Mouse (Mus musculus): ENCODE results near the gene Gm49661. TPM values are rescaled to one million over a fixed set of nuclear protein-coding genes. Genes with fewer than 3 reads are reported as not detected.

The Gm49661 gene
- 6.1 TPM for polyA plus RNA-seq (2014; fragmentation: Illumina TruSeq; extraction: RNeasy Lipid Tissue Mini Kit (QIAGEN cat#74804); ENCODE audit: low read depth, low replicate concordance)

DNA sequence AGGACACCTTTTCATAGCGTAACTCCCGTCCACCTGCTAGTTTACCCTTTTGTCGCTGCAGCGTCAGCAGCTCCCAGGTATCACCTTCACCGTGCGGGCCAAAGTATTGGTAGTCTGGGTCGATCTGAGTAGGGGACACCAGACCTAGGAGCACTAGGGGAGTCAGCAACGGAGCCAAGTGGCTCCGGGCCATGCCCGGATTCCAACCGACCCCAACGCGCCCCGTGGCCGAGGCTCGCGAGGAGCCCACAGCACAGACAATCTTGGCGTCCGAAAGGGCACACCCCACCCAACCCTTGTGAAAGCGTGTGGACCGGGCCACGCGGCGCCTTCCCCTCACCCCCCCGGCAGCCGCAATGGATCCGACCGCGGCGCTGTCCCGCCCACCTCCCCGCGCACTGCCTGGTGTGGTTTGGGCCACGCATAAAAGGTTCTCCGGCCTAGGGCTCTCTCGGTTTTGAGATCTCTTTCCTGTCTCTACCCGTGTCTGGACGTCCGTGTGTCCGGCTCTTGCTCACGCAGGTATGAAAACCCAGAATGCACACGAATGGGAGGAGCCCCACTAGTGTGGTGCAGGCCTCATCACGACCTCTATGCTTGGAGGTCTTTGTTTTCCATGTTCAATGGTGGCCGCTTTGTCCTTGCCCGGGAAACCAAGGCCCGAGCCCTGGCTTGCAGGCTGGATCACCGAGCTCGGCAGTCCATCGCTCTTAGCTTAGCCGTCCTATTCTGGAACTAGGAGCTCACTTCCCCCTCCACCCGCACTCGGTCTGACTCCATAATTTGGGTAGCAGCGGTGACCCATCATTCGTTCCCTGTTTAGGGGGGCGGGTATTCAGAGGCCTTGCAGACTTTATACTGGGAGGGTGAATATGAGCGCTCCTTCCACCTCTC is at the start of gene Gm49661, which contains the start of the genes Prdx2 and Rnaseh2a:
Gm49661 (minus strand) TSS at position 193 of the 894 bp plus-strand sequence.
Prdx2 (plus strand) TSS at position 347 of the 894 bp plus-strand sequence.
Rnaseh2a (minus strand) TSS at position 527 of the 894 bp plus-strand sequence.

DNA sequence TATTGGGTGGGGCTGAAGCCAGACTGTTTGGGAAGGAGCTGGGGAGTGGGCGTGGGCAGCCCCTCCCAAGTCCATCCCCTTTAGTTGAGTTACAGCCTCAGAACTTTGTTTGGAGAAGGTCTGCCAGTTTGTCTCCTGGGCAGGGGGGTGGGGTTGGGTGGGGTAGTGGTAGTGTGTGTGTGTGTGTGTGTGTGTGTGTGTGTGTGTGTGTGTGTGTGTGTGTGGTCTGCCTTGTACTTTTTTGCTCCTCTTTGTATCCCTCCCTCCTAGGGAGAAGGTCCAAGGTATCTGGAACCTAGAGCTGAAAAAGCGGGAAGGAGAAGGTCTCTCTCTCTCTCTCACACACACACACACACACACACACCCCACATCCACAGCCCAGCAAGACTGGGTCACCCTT is 45.2 kb upstream of the Gm49661 start, which contains the start of gene Best2:
Best2 (minus strand) TSS at position 101 of the 400 bp plus-strand sequence.

DNA sequence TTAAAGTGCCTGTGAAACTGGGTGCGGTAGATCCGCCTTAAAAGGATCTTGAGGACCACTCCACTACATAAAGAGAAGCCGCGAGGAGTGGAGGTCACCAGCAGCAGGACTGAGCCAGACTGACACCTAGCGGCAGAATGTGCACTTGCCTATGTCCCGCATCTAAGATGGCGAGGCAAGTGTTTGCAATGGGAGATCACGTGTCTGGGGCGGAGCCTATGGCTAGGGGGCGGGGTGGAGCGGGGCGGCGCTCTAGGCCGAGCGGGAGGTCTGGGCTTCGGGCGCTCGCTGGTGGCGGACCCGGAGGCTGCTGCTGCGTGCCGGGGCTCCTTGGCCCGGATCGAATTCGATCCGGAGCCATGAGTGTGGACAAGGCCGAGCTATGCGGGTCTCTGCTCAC is 21.1 kb upstream of the Gm49661 start, which contains the start of gene Hook2:
Hook2 (plus strand) TSS at position 255 of the 400 bp plus-strand sequence.

DNA sequence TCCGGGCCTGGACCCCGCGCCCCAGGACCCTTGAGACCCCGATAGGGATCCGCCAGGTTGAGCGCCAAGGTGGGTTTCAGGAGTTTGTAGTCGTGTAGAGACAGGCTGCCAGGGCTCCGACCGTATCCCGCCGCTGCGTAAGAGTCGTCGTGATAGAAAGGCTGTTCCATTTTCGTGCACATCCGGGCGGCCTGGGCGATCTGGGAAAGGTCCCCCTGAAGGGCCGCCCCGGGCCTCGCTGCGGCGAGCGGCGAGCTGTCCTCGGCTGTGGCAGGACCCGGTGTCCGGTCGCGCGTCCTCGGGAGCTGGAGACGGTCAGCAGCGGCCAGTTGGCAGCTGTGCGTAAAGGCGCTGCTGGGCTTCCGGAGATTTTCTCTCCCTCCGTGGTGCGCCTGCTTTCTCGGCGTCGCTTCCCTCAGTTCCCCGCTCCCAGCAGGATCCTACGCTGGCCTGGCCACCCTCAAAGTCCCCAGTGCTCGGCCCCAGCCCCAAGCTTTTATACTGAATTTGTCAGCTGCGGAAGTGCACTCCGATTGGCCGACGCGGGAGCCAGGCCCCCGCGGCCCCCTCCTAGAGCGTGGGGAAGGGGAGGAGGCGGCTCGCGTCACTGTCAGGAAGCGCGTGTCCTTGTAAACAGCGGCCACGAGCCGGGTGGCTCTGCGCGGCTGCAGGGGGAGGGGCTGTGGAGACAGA is 9.2 kb upstream of the Gm49661 start, which contains the start of gene Junb:
Junb (minus strand) TSS at position 471 of the 693 bp plus-strand sequence.

DNA sequence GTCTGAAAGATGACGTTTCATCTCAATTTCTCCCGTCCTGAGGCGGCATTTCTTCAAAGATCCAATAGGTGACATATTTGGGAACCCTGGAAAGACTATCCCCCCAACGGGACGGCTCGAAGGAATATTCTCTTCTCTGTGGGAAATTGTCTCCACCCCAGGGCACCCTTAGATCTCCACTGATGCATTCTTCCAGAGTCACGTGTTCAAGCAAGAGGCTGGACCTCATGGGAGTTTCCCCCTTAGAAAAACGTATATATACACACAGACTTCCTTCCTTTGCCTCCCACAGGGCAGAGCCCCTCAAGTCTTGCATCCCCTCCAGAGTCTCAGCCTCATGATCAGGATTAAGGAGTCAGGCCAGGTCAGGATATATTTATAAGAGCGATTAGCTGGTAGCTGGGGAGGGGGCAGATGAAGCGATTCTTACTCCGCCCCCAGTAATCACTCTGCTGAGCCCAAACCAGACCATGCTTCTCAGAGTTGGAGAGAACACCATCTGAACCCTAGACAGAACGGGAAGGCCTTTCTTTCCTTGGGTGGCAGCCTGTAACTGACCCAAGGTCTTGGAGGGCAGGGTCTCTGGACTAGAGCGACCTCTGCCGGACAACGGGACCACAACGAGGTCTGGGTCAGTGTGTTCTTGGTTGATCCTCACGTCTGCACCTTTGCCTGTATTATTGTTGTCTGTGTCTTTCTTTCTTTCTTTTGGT is 22.5 kb downstream of the Gm49661 start, which contains the start of gene Rtbdn:
Rtbdn (plus strand) TSS at position 464 of the 713 bp plus-strand sequence.

DNA sequence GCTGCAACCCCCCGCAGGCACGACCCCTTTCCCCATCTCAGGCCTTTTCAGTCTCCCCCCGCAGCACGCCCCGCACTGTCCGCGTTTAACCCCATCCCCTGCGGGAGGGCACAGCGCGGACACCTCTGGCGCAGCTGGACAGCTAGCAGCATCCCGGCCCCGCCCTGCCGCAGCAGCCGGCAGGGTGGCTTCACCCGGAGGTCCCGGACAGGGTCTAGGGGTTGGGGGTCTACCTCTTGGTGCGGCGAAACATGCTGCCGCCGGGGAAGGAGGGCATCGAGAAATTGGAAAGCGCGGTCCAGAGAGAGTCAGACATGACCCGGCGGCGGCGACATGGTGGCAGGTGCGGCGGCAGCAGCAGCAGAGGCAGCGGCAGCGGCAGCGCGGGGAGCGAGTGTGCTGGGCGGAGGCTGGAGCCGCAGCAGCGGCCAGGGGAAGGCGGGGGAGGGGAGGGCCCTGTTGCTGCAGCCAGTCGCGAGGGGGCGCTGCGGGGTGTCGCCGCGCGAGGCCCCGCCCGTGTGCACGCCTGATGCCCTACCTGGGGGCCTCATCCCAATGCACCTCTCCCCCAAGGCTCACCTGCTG is 32.2 kb downstream of the Gm49661 start, which contains the start of gene Mast1:
Mast1 (minus strand) TSS at position 398 of the 585 bp plus-strand sequence.

Other genes with a start within 250 kb of the Gm49661 start
- gene G430095P16Rik, start 246.4 kb downstream of the Gm49661 start, polyA plus RNA-seq (2014; fragmentation: Illumina TruSeq; extraction: RNeasy Lipid Tissue Mini Kit (QIAGEN cat#74804); ENCODE audit: low read depth, low replicate concordance), result 1.8 TPM
- gene Nfix, start 169.1 kb downstream of the Gm49661 start, polyA plus RNA-seq (2014; fragmentation: Illumina TruSeq; extraction: RNeasy Lipid Tissue Mini Kit (QIAGEN cat#74804); ENCODE audit: low read depth, low replicate concordance), result 69.9 TPM
- 6.5 TPM for gene Dand5, start 146.6 kb downstream of the Gm49661 start, polyA plus RNA-seq (2014; fragmentation: Illumina TruSeq; extraction: RNeasy Lipid Tissue Mini Kit (QIAGEN cat#74804); ENCODE audit: low read depth, low replicate concordance)
- 13.5 TPM for gene Gadd45gip1, start 137.9 kb downstream of the Gm49661 start, polyA plus RNA-seq (2014; fragmentation: Illumina TruSeq; extraction: RNeasy Lipid Tissue Mini Kit (QIAGEN cat#74804); ENCODE audit: low read depth, low replicate concordance)
- gene Rad23a, start 128.8 kb downstream of the Gm49661 start, polyA plus RNA-seq (2014; fragmentation: Illumina TruSeq; extraction: RNeasy Lipid Tissue Mini Kit (QIAGEN cat#74804); ENCODE audit: low read depth, low replicate concordance), result 56.6 TPM
- gene Calr, start 122.5 kb downstream of the Gm49661 start, polyA plus RNA-seq (2014; fragmentation: Illumina TruSeq; extraction: RNeasy Lipid Tissue Mini Kit (QIAGEN cat#74804); ENCODE audit: low read depth, low replicate concordance), result 1,480 TPM
- gene Farsa, start 112.4 kb downstream of the Gm49661 start, polyA plus RNA-seq (2014; fragmentation: Illumina TruSeq; extraction: RNeasy Lipid Tissue Mini Kit (QIAGEN cat#74804); ENCODE audit: low read depth, low replicate concordance), result 31.3 TPM
- gene Syce2, start 97.3 kb downstream of the Gm49661 start, polyA plus RNA-seq (2014; fragmentation: Illumina TruSeq; extraction: RNeasy Lipid Tissue Mini Kit (QIAGEN cat#74804); ENCODE audit: low read depth, low replicate concordance), result 21.8 TPM
- gene Gcdh, start 75.5 kb downstream of the Gm49661 start, polyA plus RNA-seq (2014; fragmentation: Illumina TruSeq; extraction: RNeasy Lipid Tissue Mini Kit (QIAGEN cat#74804); ENCODE audit: low read depth, low replicate concordance), result 45.3 TPM
- 0.34 TPM for gene Klf1, start 67.5 kb downstream of the Gm49661 start, polyA plus RNA-seq (2014; fragmentation: Illumina TruSeq; extraction: RNeasy Lipid Tissue Mini Kit (QIAGEN cat#74804); ENCODE audit: low read depth, low replicate concordance)
- gene Dnase2a, start 60.9 kb downstream of the Gm49661 start, polyA plus RNA-seq (2014; fragmentation: Illumina TruSeq; extraction: RNeasy Lipid Tissue Mini Kit (QIAGEN cat#74804); ENCODE audit: low read depth, low replicate concordance), result 46.1 TPM
- gene Mast1, start 32.1 kb downstream of the Gm49661 start, polyA plus RNA-seq (2014; fragmentation: Illumina TruSeq; extraction: RNeasy Lipid Tissue Mini Kit (QIAGEN cat#74804); ENCODE audit: low read depth, low replicate concordance), result 0.45 TPM
- gene Rtbdn, start 22.4 kb downstream of the Gm49661 start, polyA plus RNA-seq (2014; fragmentation: Illumina TruSeq; extraction: RNeasy Lipid Tissue Mini Kit (QIAGEN cat#74804); ENCODE audit: low read depth, low replicate concordance), result not detected
- 210 TPM for gene Prdx2, start 154 bp upstream of the Gm49661 start, polyA plus RNA-seq (2014; fragmentation: Illumina TruSeq; extraction: RNeasy Lipid Tissue Mini Kit (QIAGEN cat#74804); ENCODE audit: low read depth, low replicate concordance)
- gene Rnaseh2a, start 334 bp upstream of the Gm49661 start, polyA plus RNA-seq (2014; fragmentation: Illumina TruSeq; extraction: RNeasy Lipid Tissue Mini Kit (QIAGEN cat#74804); ENCODE audit: low read depth, low replicate concordance), result 64.5 TPM
- 44.8 TPM for gene Junb, start 9.3 kb upstream of the Gm49661 start, polyA plus RNA-seq (2014; fragmentation: Illumina TruSeq; extraction: RNeasy Lipid Tissue Mini Kit (QIAGEN cat#74804); ENCODE audit: low read depth, low replicate concordance)
- 30.4 TPM for gene Hook2, start 21.2 kb upstream of the Gm49661 start, polyA plus RNA-seq (2014; fragmentation: Illumina TruSeq; extraction: RNeasy Lipid Tissue Mini Kit (QIAGEN cat#74804); ENCODE audit: low read depth, low replicate concordance)
- not detected for gene Best2, start 45.1 kb upstream of the Gm49661 start, polyA plus RNA-seq (2014; fragmentation: Illumina TruSeq; extraction: RNeasy Lipid Tissue Mini Kit (QIAGEN cat#74804); ENCODE audit: low read depth, low replicate concordance)
- 81.0 TPM for gene Asna1, start 55.8 kb upstream of the Gm49661 start, polyA plus RNA-seq (2014; fragmentation: Illumina TruSeq; extraction: RNeasy Lipid Tissue Mini Kit (QIAGEN cat#74804); ENCODE audit: low read depth, low replicate concordance)
- 87.2 TPM for gene Trir, start 57.4 kb upstream of the Gm49661 start, polyA plus RNA-seq (2014; fragmentation: Illumina TruSeq; extraction: RNeasy Lipid Tissue Mini Kit (QIAGEN cat#74804); ENCODE audit: low read depth, low replicate concordance)
- 46.5 TPM for gene Tnpo2, start 67.5 kb upstream of the Gm49661 start, polyA plus RNA-seq (2014; fragmentation: Illumina TruSeq; extraction: RNeasy Lipid Tissue Mini Kit (QIAGEN cat#74804); ENCODE audit: low read depth, low replicate concordance)
- 31.5 TPM for gene Fbxw9, start 90.6 kb upstream of the Gm49661 start, polyA plus RNA-seq (2014; fragmentation: Illumina TruSeq; extraction: RNeasy Lipid Tissue Mini Kit (QIAGEN cat#74804); ENCODE audit: low read depth, low replicate concordance)
- gene Gm5741, start 98.5 kb upstream of the Gm49661 start, polyA plus RNA-seq (2014; fragmentation: Illumina TruSeq; extraction: RNeasy Lipid Tissue Mini Kit (QIAGEN cat#74804); ENCODE audit: low read depth, low replicate concordance), result not detected
- 25.9 TPM for gene Dhps, start 102.3 kb upstream of the Gm49661 start, polyA plus RNA-seq (2014; fragmentation: Illumina TruSeq; extraction: RNeasy Lipid Tissue Mini Kit (QIAGEN cat#74804); ENCODE audit: low read depth, low replicate concordance)
- 89.8 TPM for gene Wdr83os, start 111.3 kb upstream of the Gm49661 start, polyA plus RNA-seq (2014; fragmentation: Illumina TruSeq; extraction: RNeasy Lipid Tissue Mini Kit (QIAGEN cat#74804); ENCODE audit: low read depth, low replicate concordance)
- 23.2 TPM for gene Wdr83, start 111.9 kb upstream of the Gm49661 start, polyA plus RNA-seq (2014; fragmentation: Illumina TruSeq; extraction: RNeasy Lipid Tissue Mini Kit (QIAGEN cat#74804); ENCODE audit: low read depth, low replicate concordance)
- gene Man2b1, start 113.8 kb upstream of the Gm49661 start, polyA plus RNA-seq (2014; fragmentation: Illumina TruSeq; extraction: RNeasy Lipid Tissue Mini Kit (QIAGEN cat#74804); ENCODE audit: low read depth, low replicate concordance), result 115 TPM
- gene Zfp791, start 153.7 kb upstream of the Gm49661 start, polyA plus RNA-seq (2014; fragmentation: Illumina TruSeq; extraction: RNeasy Lipid Tissue Mini Kit (QIAGEN cat#74804); ENCODE audit: low read depth, low replicate concordance), result 5.5 TPM
- gene Cks1brt, start 182.5 kb upstream of the Gm49661 start, polyA plus RNA-seq (2014; fragmentation: Illumina TruSeq; extraction: RNeasy Lipid Tissue Mini Kit (QIAGEN cat#74804); ENCODE audit: low read depth, low replicate concordance), result not detected